Mouse (Mus musculus): ENCODE data around the gene Mark2. TPM values are rescaled to one million over a fixed set of nuclear protein-coding genes. Genes with fewer than 3 reads are reported as not detected.

Gene Mark2
- total RNA-seq, 2 experiments from 2014 or later: 38.2 to 45.8 TPM

GRCm38 (mm10) chr19:7295071-7295658 lies 46.5 kb downstream of the Mark2 start:
- no peak for DNase-seq

- DNase-seq: no peak
Measured at GRCm38 (mm10) chr19:7294098-7294876, 47.4 kb downstream of the Mark2 start.

GRCm38 (mm10) chr19:7291958-7292709 lies 49.5 kb downstream of the Mark2 start:
- no peak for DNase-seq

- no peak for DNase-seq
Measured at GRCm38 (mm10) chr19:7289767-7290166, 51.9 kb downstream of the Mark2 start.

- DNase-seq: no peak
Measured at GRCm38 (mm10) chr19:7288288-7288687, 53.4 kb downstream of the Mark2 start.

- no peak for DNase-seq
Measured at GRCm38 (mm10) chr19:7286563-7287315, 54.9 kb downstream of the Mark2 start.

GRCm38 (mm10) chr19:7280557-7281330 lies 60.9 kb downstream of the Mark2 start:
- no peak for DNase-seq

- DNase-seq: peak; percentile 61
Measured at GRCm38 (mm10) chr19:7279114-7279513, 62.5 kb downstream of the Mark2 start.

GRCm38 (mm10) chr19:7278200-7278906 lies 63.3 kb downstream of the Mark2 start:
- DNase-seq: no peak

GRCm38 (mm10) chr19:7276796-7277195 lies 64.9 kb downstream of the Mark2 start:
- DNase-seq: no peak

GRCm38 (mm10) chr19:7276053-7276659 lies 65.5 kb downstream of the Mark2 start:
- no peak for DNase-seq

GRCm38 (mm10) chr19:7275131-7275789 lies 66.4 kb downstream of the Mark2 start:
- no peak for DNase-seq

- no peak for DNase-seq
Measured at GRCm38 (mm10) chr19:7274326-7274990, 67.2 kb downstream of the Mark2 start.

- no peak for DNase-seq
Measured at GRCm38 (mm10) chr19:7273486-7273885, 68.2 kb downstream of the Mark2 start.

GRCm38 (mm10) chr19:7269290-7270044 lies 72.2 kb downstream of the Mark2 start:
- DNase-seq: no peak

- peak; percentile 88 for DNase-seq
Measured at GRCm38 (mm10) chr19:7268722-7269090, 73.0 kb downstream of the Mark2 start.

GRCm38 (mm10) chr19:7267781-7268721 lies 73.6 kb downstream of the Mark2 start:
- peak; percentile 85 for DNase-seq
